Mouse (Mus musculus): ENCODE data around the gene Trim7.
"Not testable (repeated sequence)": the region's sequence is repeated elsewhere in the genome, so short reads cannot be mapped to it uniquely, and the experiment has no call there.

The Trim7 gene

GRCm38 (mm10) chr11:48845244-48845815, 19.4 kb downstream of the Trim7 start:
- no peak for DNase-seq (ENCODE audit: low read depth in 1 of 2, low spot score in 2 of 2)

GRCm38 (mm10) chr11:48846362-48846761, 20.4 kb downstream of the Trim7 start:
- DNase-seq (ENCODE audit: low read depth in 1 of 2, low spot score in 2 of 2) = not testable (repeated sequence)

DNA sequence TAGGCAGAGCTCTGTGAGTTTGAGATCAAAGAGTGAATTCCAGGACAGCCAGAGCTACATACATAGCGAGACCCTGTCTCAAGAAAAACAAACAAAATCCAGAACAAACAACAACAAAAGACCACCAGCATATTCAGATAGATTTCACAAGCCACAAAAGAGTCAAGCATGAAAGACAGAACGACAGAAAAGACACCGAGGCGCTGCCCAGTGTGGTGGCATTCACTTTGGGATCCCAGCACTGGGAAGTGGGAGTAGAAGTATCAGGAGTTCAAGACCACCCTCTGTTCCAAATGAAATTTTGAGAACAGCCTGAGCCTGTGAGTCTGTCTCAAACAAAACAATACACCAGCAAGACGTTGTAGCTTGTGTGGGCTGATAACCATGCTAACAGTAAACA, 20.9 kb downstream of the Trim7 start:
- DNase-seq (ENCODE audit: low read depth in 1 of 2, low spot score in 2 of 2) = no peak

GRCm38 (mm10) chr11:48850240-48850639, 24.3 kb downstream of the Trim7 start:
- no peak for DNase-seq (ENCODE audit: low read depth in 1 of 2, low spot score in 2 of 2)

GRCm38 (mm10) chr11:48851270-48851995, 25.5 kb downstream of the Trim7 start:
- no peak for DNase-seq (ENCODE audit: low read depth in 1 of 2, low spot score in 2 of 2)

GRCm38 (mm10) chr11:48852190-48852589, 26.2 kb downstream of the Trim7 start:
- no peak for DNase-seq (ENCODE audit: low read depth in 1 of 2, low spot score in 2 of 2)

DNA sequence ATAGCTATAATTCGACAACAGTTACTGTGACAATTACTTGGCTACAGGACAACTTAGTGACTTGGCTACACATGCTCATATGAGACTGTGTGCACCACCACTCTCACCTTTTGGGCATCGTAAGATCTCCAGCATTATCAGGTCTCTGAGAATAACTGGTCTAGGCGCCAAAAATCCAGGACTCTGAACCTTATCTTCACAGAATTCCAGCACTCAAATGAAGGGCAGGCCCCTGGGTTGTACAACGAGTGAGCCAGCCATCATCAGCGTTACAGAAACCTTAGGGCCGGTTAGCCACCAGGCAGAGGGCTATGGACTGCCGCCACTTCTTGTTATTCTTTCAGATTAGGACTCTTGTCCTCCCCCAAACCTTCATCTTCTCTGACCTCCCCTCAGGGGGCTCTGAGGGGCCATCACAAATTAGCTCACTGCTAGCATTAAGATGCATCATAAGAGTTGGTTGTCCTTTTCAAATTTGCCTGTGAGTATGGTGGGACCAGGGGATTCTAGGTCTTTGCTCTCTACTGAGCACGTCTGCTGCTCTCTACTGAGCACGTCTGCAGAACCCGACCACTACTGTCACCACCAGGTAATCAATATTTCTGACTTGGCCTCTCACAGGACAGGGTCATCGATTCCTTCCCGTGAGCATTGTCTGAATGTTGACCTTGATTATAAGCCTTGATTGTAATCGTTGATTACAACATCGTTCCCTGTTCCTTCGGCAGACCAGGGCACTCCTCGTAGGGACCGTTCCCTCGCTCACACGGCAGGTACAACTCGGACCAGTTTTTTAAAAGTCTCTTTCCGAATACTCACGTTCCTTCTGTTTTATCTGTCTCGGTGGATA, 26.9 kb downstream of the Trim7 start:
- DNase-seq (ENCODE audit: low read depth in 1 of 2, low spot score in 2 of 2) = no peak

- peak; percentile 71 to 83 for DNase-seq (ENCODE audit: low read depth in 1 of 2, low spot score in 2 of 2)
Observed at GRCm38 (mm10) chr11:48853474-48854180, 27.7 kb downstream of the Trim7 start.

GRCm38 (mm10) chr11:48859014-48859413, 33.1 kb downstream of the Trim7 start:
- DNase-seq (ENCODE audit: low read depth in 1 of 2, low spot score in 2 of 2) = no peak

DNA sequence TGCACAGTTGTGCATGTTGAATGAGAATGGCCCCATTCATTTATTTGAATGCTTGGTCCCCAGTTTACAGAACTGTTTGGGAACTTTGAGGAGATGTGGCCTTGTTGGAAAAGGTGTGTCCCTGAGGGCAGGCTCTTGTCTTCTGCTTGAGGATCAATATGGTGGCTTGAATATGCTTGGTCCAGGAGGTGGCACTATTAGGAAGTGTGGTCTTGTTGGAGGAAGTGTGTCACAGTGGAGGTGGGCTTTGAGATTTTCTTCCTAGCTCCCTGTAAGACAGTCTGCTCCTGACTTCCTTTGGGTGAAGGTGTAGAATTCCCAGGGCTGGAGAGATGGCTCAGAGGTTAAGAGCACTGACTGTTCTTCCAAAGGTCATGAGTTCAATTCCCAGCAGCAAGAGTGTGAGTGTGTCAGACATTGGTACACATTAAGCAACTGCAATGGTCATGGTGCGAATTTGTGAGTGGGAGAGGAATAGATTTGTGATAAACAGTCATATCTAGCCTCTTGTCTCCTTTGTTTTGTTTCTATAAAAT, 36.9 kb downstream of the Trim7 start:
- DNase-seq (ENCODE audit: low read depth in 1 of 2, low spot score in 2 of 2) = no peak

DNA sequence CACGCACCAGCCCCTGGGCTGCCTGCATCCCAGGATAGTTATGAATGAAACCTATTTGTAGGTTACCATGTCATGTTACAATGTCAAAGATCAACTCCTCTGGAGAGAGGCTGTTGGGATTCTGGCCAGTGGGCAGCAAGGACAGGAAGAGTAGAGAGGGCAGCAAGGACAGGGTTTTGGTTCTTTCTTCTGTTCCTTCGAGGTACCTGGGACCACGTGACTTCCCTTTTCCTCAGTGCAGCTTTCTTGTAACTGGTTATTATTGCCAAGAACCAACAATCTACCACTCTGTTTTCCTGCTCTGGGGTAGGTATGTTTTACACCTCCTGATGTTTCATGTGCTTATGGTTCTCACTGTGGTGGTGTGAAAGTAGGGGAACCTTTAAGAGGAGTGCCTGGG, 37.9 kb downstream of the Trim7 start:
- no peak for DNase-seq (ENCODE audit: low read depth in 1 of 2, low spot score in 2 of 2)

- DNase-seq (ENCODE audit: low read depth in 1 of 2, low spot score in 2 of 2) = no peak
Observed at GRCm38 (mm10) chr11:48866481-48866880, 40.5 kb downstream of the Trim7 start.

GRCm38 (mm10) chr11:48869380-48870110, 43.6 kb downstream of the Trim7 start:
- DNase-seq (ENCODE audit: low read depth in 1 of 2, low spot score in 2 of 2) = no peak

- no peak for DNase-seq (ENCODE audit: low read depth in 1 of 2, low spot score in 2 of 2)
Observed at GRCm38 (mm10) chr11:48870781-48871180, 44.8 kb downstream of the Trim7 start.

DNA sequence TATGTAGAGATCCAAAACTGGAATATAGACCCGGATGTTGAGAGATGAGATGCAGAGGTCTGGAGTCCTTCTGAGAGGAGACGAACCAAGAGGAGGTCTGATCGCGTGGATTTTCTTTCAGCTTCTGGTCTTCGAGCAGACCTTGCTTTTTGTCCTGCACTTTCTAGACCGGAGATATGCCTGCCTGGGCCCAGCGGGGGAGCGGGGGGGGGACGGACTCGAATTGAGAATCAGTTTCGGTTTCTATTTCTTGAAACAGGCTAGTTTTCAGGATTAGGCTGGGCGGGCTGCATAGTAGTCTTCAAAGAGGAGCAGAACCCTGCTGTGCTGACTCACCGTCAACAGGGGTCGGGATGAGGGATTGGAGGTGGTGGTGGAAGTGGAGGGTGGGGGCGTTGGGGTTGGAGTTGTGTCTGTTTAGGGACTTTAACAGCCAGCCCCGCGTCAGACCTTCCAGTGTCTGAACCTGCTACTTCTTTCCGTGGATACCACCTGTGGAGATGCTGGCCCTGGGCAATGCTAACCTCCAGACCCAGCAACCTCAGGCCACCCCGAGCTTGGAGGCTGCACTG, 45.3 kb downstream of the Trim7 start, which contains the start of gene Irgm1:
TSS of gene Irgm1 (minus strand) at position 483 of the 572 bp plus-strand sequence.
- DNase-seq (ENCODE audit: low read depth in 1 of 2, low spot score in 2 of 2) = no peak

GRCm38 (mm10) chr11:48871817-48872541, 46.0 kb downstream of the Trim7 start:
- DNase-seq (ENCODE audit: low read depth in 1 of 2, low spot score in 2 of 2) = no peak

- DNase-seq (ENCODE audit: low read depth in 1 of 2, low spot score in 2 of 2) = no peak
Observed at GRCm38 (mm10) chr11:48872695-48873300, 46.9 kb downstream of the Trim7 start.

DNA sequence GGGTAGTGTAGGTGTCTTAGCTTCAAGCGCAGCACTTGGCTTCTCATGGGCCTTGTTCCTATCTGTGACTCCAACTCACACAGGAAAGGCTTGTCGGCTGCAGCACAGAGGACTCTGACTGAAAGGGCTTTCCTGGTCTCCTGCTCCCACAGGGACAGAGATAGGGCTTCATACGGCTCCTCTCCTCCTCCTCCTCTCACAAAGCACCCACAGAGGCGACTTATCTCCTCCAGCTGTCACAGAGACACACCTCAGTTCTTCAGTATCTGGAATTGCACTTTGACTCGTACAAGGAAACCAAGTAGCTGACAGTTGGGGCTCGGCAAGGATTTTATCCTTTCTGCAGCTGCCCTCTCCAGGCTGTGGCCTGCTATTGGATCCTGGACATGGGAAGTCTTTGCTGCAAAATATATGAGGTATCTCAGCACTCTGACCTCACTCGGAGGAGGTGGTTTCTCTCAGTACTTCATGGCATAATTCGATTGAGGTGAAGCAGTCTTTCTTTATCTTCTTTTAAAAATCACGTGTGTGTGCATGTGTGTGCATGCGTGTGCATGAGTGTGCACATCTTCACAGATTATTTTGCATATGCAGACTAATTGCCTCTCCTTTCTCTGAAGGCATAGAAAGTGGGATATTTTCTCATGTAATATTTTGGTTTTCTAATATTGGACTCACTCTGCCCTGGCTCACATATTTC, 47.8 kb downstream of the Trim7 start:
- DNase-seq (ENCODE audit: low read depth in 1 of 2, low spot score in 2 of 2) = no peak
